Mouse (Mus musculus): ENCODE measurements around the gene Rbm47.

The Rbm47 gene

DNA sequence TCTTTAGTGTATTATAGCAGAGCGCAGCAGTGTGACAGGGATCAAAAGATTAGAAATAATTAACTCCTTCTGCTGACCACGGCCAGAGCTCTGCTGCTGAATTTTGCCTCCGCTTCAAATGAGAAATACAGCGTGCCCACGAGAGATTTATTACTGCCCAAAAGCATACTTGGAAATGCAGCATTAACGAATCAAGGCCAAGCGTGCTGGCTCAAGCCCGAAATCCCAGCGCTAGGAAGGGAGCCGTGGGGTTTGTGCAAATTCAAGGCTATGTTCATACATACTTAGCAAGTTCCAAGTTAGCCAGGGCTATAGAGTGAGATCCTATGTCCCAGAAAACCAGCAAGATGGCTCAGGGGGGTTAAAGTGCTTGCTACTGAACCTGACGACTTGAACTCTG is 47.5 kb downstream of the Rbm47 start:
- in situ Hi-C loops (cut with MboI, MseI): no loop called here

DNA sequence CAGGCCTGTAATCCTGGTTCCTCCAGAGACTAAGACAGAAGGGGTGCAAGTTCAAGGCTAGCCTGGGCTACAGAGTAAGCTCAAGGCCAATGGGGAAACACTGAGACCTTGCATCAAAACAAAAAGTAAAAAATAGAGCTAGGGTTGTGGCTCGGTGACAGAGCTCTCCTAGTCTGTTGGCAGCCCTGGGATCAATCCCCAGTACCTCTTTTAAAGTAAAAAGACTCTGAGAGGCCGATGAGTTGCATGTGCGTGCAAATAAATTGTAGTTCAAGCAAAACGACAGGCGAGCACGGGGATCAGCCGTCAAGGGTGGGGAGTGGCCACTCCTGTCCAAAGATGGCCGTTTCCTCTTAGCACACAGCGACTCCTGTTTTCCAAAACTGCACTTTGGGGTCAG is 48.0 kb downstream of the Rbm47 start:
- in situ Hi-C loops (cut with MboI, MseI): no loop called here

- in situ Hi-C loops (cut with MboI, MseI): no loop called here
These were observed 48.9 kb downstream of the Rbm47 start for GRCm38 (mm10) chr5:66124089-66124400.

- in situ Hi-C loops (cut with MboI, MseI): no loop called here
These were observed 49.4 kb downstream of the Rbm47 start for GRCm38 (mm10) chr5:66123295-66124088.

DNA sequence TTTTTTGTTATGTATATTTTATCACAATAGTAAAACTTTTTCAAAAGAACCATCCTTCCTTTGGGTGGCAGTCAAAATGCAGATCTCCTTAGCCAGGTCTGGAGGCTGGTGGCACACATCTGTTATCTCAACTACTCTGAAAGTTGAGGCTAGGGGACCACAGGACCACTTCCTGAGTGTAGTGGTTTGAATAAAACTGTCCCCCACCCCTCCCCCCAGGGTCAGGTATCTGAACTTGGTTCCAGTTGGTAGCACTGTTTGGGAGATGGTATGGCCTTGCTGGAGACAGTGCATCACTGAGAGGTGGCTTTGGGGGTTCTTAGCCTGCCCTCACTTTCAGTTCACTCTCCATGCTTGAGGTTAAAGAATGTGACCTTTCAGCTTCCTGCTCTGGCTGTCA is 51.7 kb downstream of the Rbm47 start:
- in situ Hi-C loops (cut with MboI, MseI): no loop called here

GRCm38 (mm10) chr5:66114751-66115150 is 58.2 kb downstream of the Rbm47 start:
- in situ Hi-C loops (cut with MboI, MseI): no loop called here

GRCm38 (mm10) chr5:66114208-66114607 is 58.7 kb downstream of the Rbm47 start:
- in situ Hi-C loops (cut with MboI, MseI): no loop called here

GRCm38 (mm10) chr5:66112059-66112458 is 60.9 kb downstream of the Rbm47 start:
- in situ Hi-C loops (cut with MboI, MseI): no loop called here

DNA sequence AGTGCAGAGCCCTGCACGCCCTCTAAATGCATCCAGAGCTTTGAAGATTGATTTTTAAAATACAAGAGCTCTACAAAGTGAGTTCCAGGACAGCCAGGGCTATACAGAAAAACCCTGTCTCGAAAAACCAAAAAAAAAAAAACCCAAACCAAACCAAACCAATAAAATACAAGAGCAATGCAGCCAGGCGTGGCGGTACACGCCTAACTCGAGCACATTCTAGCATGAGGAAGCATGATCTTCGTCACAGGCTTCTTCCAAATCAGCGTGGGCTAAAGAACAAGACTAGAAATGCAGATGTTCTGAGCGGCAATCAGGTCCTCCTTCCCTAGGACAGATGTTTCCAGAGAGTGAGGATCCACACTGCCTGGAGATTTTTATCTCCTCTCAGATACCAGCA is 66.5 kb downstream of the Rbm47 start:
- in situ Hi-C loops (cut with MboI, MseI): no loop called here

DNA sequence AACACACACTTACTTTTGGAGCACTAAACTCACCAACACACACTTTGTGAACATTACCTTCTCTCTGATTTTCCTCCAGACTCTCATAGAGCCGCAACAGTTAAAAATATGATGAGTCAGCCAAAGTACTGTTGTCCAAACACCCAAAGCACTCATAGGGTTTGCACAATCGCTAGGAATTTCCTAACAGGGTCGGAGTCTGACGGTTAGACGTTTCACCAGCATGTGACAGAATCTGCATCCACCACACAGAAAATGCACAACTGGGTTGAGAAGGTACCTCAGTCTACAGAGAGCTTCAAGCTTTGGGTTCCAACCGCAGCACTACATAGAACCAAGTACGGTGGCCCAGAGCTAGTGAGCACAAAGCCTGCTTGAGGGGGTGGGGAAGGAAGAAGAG is 67.0 kb downstream of the Rbm47 start:
- in situ Hi-C loops (cut with MboI, MseI): no loop called here

DNA sequence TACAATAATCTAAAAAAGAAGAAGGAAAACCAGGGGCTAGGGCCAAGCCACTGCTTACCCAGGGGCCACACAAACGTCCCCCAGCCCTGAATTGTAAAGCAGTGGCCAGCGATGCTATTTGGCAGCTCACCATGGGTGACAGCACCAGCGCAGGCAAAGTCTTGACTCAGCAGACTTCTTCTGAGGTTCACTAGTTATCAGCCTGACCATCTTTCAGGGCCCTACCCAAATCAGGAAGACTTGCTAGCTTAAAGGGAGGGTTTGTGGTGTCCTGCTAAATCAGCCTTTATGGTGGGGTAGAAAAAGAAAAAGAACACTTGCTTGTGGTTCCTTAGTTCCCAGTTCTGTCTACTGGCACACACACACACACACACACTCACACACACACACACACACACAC is 67.6 kb downstream of the Rbm47 start:
- in situ Hi-C loops (cut with MboI, MseI): no loop called here

GRCm38 (mm10) chr5:66103386-66103785 is 69.5 kb downstream of the Rbm47 start:
- in situ Hi-C loops (cut with MboI, MseI): no loop called here

GRCm38 (mm10) chr5:66102821-66103220 is 70.1 kb downstream of the Rbm47 start:
- in situ Hi-C loops (cut with MboI, MseI): no loop called here

- in situ Hi-C loops (cut with MboI, MseI): no loop called here
These were observed 71.3 kb downstream of the Rbm47 start for GRCm38 (mm10) chr5:66101577-66101976.

DNA sequence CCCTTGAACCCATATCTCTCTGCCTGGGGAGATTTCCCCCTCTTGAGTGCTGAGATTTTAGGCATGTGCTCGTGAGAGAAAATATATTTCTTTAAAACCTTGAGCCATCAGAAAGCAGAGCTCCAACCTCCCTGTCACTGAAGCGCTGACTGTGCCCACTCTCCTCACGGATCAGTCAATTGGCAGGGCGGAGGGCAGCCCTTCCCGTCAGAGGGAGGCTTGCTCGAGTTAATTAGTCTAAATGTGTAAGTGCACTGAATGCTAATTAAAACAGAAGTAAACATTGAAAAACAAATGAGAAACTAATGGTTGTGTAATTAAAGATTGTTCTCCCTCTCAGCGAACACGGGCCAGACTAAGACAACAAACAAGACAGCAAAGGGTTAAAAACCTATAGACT is 72.6 kb downstream of the Rbm47 start:
- in situ Hi-C loops (cut with MboI, MseI): no loop called here

DNA sequence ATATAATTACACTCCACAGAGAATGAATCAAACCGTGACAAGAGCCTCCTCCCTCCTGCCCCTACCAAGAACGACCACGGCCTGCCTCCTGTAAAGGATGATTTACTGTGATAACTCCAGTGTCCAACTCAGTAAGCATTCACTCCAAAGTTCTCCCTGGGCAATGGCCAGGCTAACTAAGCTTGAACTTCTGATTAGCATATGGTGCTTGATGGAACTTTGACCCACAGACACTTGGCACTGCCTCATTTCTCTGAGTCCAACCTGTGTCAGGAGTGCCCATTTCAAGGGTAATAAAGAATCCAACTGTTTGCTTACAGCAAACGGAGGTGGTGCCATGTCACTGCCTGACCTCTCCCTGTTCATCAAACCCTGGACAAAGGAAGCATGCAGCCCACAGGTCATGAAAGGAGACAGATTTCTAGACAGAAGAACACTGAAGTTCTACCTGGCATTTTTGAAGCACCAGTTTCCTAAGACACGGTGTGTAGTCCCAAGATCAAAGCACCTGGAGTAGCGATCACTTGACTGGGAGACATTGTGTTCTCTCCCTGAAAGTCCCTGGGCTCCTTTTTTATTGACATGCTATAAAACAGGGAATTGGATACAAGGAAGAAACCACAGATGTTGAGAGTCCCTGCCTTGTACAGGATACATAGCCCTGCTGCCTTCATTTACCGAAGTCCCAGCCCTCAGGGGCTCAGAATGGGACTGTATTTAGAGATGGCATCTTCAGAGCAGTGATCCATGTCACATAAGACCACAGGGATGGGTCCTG is 74.6 kb downstream of the Rbm47 start:
- in situ Hi-C loops (cut with MboI, MseI): no loop called here

DNA sequence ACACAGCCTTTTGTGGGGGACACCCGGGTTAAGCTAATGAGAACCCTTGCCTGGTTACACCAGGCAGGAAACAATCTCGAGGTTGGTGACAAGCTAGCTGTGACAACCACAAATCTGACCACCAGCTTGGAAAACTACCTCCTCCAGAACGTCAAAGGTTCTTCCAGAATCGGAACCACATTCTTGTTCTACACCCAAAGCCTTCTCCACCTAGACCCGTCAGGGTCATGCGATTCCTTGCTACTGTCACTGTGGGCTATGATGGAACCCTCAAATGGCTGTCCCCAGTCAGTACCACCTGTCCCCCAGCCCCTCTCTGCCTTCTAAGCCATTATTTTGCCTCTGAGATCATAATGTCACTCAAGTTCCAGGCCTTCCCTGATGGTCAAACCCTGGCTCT is 76.8 kb downstream of the Rbm47 start:
- in situ Hi-C loops (cut with MboI, MseI): no loop called here

- in situ Hi-C loops (cut with MboI, MseI): no loop called here
These were observed 77.8 kb downstream of the Rbm47 start for GRCm38 (mm10) chr5:66095166-66095565.

GRCm38 (mm10) chr5:66090037-66090436 is 82.9 kb downstream of the Rbm47 start:
- in situ Hi-C loops (cut with MboI, MseI): no loop called here

GRCm38 (mm10) chr5:66089600-66089999 is 83.3 kb downstream of the Rbm47 start:
- in situ Hi-C loops (cut with MboI, MseI): no loop called here

- in situ Hi-C loops (cut with MboI, MseI): no loop called here
These were observed 84.0 kb downstream of the Rbm47 start for GRCm38 (mm10) chr5:66088902-66089295.

DNA sequence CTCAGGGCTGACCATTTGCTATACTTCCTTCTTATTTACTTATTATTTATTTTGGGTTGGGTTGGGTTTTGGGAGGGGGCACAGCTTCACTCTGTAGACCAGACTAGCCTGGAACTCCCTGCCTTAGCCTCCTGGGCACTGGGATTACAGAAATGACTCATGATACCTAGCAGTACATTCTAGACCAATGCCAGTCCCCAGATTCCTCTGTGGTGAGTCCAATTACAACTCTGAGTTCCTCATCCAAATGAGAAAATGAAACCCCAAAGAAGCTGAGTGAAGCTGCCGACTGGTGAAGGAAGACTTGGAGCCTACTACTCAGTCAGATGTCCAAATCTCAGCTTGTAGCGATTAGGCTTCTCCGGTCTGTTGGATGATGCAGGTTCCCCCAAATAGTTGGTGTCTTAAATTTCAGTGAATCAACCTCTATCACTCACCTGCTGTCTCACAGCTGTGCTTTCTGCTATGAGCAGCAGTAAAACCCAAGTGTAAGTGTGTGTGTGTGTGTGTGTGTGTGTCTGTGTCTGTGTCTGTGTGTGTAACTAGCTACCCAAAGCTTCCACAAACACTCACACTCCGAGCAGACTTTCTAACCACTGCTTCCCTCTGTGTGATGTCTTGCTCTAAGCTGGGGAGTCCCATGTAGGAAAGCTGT is 84.5 kb downstream of the Rbm47 start:
- in situ Hi-C loops (cut with MboI, MseI): no loop called here

DNA sequence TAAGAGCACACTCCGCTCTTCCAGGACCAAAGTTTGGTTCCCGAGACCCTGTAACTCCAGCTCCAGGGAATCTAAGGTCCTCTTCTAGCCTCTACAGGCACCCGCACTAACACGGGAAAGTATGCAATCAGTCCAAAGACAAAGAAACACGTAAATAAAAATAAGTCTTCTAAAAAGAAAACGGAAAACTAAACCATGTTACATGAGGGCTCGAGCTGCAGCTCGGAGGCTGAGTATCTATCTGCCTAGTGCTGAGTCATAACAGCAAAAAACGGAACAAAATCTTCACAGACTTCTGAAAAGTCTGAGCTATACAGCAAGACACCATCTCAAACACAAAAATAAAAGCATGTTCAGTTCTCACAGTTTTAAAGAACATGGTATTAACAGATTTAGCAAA is 86.0 kb downstream of the Rbm47 start:
- in situ Hi-C loops (cut with MboI, MseI): no loop called here

Data from T-helper 1 cell (primary cell).